Mouse (Mus musculus) C2C12 (cell line): ENCODE results near the gene Trio.

ENCODE experiments used
- CEBPB ChIP-seq: IDR thresholded peaks from one replicate; pipeline ENCODE4 v1.6.1; 2011; ENCODE audit warnings: low read depth, mild to moderate bottlenecking, control low read depth, moderate library complexity
- USF1 ChIP-seq: IDR thresholded peaks from one replicate; pipeline ENCODE4 v1.6.1; 2011; ENCODE audit warnings: low read depth, mild to moderate bottlenecking, control low read depth, moderate library complexity

GRCm38 (mm10) chr15:27995421-27995820, 30.2 kb downstream of the Trio start:
- TF ChIP-seq USF1 (no peak), CEBPB (no peak)
